Mouse (Mus musculus) kidney, adult 9 months (tissue): ENCODE measurements around the gene Kank3.
A peak's percentile ranks its signal among the peaks of the same experiment; 100 is the strongest.
"Not testable (repeated sequence)": the region's sequence is repeated elsewhere in the genome, so short reads cannot be mapped to it uniquely, and the experiment has no call there.

Experiments
- DNase-seq: peaks from one replicate; pipeline ENCODE4 v3.0.0; 2022

Kank3 gene

DNA sequence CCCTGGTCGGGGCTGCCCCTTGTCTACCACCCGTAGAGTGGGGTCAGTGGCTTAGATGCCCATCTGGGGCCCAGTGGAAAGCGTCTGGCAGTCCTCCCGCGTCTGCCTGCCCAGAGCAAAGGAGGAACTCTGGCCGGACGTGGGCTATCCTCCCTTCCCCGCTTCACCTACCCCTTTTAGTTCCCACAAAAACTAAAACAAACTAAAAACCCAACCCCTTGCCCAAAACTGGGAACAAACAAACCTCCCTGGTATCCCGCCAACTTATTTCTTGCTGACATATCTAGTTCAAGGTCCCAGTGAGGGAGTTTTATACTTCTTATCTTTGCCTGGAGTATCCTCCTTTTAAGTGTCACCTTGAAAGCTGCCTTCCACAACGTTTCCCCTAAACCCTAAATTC lies 2.1 kb upstream of the Kank3 start:
- no peak for DNase-seq

DNA sequence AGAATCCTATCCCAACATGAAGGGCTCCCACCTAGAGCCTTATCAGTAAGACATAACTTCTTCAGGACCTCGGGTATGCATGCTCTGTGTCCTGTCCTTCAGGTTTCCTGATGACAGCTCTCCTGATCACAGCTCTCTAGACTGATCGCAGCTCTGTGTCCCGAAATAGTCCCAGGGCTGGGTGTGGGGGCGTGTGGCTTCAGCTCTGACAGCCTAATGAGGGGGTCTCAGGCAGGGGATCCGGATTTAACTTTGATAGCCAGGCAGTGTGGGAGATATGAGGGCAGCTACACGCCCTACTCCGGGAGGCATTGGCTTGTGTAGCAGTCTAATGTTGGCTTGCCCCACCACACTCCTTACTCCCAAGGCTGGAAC lies 810 bp downstream of the Kank3 start:
- DNase-seq = no peak

DNA sequence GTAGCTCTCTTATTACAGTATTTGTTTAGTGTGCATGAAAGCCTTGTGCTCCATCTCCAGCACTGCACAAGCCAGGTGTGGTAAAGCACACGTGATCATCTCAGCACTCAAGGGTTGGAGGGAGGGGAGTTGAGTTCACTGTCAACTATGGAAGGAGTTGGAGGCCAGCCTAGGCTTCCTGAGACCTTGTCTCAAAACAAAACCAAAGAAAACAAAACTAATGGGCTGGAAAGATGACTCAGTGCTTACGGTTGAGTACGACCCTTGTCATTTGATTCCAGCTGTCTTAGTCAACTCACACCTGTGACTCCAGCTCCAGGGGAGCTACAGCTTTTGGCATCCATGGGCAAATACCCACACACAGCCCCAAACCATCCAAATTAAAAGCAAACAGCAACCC lies 2.2 kb downstream of the Kank3 start:
- DNase-seq = peak; percentile 46

GRCm38 (mm10) chr17:33812990-33813389 lies 2.7 kb downstream of the Kank3 start:
- peak; percentile 68 for DNase-seq

DNA sequence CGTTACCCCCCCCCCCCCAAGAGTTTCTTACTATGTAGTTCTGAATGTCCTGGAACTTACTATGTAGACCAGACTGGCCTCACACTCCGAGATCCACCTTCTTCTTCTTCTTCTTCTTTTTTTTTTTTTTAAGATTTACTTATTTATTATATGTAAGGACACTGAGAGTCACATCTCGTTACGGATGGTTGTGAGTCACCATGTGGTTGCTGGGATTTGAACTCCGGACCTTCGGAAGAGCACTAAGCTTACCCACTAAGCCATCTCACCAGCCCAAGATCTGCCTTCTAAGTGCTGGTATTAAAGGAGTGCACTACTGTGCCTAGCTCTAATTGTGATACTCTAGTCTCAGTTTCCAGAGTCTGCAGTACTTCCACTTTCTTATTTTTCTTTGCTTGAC lies 5.1 kb downstream of the Kank3 start:
- no peak for DNase-seq

GRCm38 (mm10) chr17:33816612-33817011 lies 6.3 kb downstream of the Kank3 start:
- peak; percentile 28 for DNase-seq

- peak; percentile 87 for DNase-seq
These were observed 7.1 kb downstream of the Kank3 start for GRCm38 (mm10) chr17:33817184-33817968.

DNA sequence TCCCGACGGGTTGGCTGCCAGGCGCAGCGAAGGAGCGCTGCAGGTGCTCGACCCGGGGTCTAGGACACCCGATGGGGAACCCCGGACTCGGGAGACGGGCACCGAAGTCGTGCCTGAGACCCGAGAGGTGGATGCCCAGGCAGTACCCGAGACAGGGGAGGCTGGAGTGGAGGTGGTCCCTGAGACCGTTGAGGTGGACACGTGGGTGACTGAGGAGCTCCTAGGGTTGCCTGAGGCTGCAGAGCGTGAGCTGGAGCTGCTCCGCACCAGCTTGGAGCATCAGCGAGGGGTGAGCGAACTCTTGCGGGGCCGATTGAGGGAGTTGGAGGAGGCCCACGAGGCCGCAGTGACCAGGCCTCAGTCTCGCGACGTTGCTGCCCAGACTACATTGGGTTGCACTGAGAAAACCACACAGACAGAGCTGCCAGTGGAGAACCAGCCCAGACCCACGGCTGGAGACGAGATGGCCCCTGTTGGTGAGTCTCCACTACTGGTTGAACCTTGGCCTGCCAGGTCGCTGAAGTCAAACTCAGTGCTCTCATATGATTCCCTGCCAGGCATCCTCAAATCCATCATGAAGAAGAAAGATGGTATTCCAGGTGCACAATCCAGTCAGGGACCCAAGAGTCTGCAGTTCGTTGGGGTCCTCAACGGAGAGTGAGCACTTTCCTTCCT lies 7.8 kb downstream of the Kank3 start:
- DNase-seq = no peak

DNA sequence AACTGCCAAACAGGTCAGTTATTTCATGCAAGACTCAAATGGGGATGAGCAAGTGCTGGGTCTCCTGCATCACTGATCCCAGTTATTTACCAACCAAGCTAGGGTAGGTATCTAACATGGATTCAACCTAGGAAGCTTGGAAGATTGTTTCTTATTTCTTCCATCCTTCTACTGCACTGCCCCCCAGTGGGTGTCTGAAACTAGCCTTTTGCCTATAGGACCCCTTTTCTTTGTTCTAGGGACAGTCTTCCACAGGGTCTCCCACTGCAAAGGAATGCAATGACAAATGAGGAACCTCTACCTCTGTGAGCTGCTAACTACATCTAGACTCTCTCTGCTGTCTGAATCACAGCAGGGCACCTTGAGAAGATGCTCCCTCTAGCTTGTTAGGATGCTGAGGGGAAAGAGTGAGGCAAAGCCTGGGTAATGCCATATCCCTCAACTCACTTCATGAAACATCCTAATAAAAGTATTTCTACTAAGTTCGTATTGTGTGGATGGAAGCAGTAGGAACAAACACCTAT lies 12.2 kb downstream of the Kank3 start:
- DNase-seq = no peak

GRCm38 (mm10) chr17:33823171-33823570 lies 12.9 kb downstream of the Kank3 start:
- DNase-seq = not testable (repeated sequence)

- peak; percentile 99 for DNase-seq
These were observed 14.0 kb downstream of the Kank3 start, which contains the start of the genes Rps28 and Ndufa7 for GRCm38 (mm10) chr17:33824084-33824996. Rps28 (minus strand) TSS chr17:33824562. Ndufa7 (plus strand) TSS chr17:33824572.

DNA sequence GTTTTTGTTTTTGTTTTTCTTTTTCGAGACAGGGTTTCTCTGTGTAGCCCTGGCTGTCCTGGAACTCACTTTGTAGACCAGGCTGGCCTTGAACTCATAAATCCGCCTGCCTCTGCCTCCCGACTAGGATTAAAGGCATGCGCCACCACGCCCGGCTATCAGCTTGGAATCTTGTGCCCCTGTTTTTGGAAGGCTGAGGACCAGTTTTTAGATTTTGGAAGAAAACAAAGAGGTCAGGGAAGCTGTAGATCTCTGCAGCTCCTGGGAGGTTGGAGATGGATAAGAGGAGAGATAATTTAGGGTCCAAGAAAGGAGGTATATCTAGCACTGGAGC lies 14.6 kb downstream of the Kank3 start:
- not testable (repeated sequence) for DNase-seq

DNA sequence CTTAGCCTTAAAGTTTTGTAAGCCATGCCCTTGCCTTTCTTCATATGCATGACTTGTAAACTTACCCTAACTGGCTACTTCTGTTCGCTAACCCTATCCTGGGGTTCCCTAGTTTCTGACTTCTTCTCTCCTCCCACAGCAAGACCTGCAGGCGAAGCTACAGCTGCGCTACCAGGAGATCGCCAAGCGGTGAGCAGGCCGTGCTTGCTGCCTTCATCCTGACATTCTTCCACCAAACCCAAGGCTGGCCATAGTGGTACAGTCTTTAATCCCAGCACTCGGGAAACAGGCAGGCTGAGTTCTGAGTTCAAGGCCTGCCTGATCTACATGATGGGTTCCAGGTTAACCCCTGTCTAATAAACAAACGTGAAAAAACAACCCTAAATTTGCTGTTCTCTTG lies 15.1 kb downstream of the Kank3 start:
- DNase-seq = no peak

DNA sequence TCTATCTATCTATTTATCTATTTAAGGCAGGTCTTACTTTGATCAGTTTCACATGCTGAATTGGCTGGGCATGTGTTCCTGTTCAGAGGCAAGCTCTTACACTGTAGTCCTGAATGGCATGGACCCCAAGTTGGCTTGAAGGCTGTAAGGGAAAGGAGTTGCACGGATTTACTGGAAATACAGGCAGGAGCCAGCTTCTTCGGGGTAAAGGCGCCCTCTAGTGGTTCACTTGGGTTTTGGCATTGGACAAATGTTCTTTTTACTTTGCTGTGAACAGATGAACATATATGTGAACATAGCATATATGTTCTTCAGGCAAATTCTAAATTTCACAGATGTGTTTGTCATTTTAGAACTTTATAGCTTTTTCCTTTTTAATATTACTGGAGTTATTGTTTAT lies 16.5 kb downstream of the Kank3 start:
- DNase-seq = peak; percentile 83

DNA sequence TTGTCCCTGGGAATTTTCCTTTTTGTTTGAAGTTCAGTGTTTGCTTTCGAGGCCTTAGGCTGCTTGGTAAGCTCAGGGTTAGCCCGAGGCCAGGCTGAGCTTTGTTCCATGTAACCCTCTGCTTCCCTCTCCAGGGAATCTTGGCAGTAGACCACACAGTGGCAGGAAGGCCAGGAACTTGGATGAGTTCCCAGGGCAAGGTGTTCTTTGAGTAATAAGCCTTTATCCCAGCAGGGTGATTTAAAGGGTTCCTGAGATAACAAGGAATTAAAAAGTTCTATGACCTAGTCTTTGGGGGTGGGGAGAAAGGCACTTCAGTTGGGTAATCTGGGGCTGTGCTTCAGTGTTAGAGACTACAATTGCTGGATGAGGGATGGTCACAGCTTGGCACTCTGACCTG lies 18.6 kb downstream of the Kank3 start:
- peak; percentile 95 for DNase-seq

DNA sequence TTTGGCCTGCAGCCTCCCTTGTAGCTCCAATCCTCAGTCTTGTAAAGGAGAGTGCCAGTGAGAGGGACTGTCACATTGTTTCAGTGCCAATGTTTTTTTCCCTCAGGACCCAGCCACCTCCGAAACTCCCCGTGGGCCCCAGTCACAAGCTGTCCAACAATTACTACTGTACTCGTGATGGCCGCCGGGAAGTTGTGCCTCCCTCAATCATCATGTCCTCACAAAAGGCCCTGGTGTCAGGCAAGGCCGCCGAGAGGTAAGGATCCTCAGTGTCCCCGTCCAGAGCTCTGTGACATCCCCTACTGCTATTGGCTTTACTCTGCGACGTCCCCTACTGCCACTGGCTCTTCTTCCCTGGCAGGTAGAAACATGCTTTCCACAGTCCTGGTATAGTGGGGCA lies 19.2 kb downstream of the Kank3 start:
- no peak for DNase-seq

- DNase-seq = peak; percentile 95
These were observed 32.9 kb downstream of the Kank3 start, which contains the start of gene Cd320 for GRCm38 (mm10) chr17:33842966-33843795. Cd320 (plus strand) TSS chr17:33843091.

GRCm38 (mm10) chr17:33844196-33844595 lies 33.9 kb downstream of the Kank3 start:
- DNase-seq = no peak

GRCm38 (mm10) chr17:33848139-33848538 lies 37.8 kb downstream of the Kank3 start:
- DNase-seq = no peak

- no peak for DNase-seq
These were observed 41.0 kb downstream of the Kank3 start for GRCm38 (mm10) chr17:33851331-33851730.

- no peak for DNase-seq
These were observed 47.5 kb downstream of the Kank3 start for GRCm38 (mm10) chr17:33857816-33858215.
